ENCODE assay signal across 10 mouse cellular contexts in the genomic region with DNA sequence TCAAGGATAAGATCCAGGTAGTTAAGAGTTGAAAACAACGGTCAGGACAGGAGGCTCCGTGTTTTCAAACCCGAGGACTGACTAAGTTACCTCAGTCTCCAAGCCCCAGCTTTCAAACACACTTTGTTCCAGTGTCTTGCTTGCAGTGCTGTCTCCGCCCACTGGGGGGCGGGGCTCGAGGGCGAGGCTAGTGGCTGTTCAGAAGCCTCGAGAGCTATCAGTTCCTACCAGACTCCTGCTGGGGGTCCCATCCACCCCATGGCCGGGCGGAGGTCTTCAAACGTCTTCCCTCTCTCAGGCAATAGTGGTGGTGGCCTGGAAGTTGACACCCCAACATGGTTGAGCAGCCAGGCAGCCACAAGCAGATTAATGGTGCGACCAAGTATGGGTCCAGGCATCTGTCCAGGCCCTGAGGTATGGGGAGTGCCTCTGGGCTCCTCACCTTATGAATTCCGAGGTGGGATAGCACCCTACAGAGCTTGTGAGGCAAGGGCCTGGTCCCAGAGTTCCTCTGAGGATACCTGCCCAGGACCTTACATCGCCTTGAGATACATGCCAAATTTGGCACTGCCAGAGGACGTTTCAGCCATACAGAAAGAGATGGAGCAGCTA. TPM values are rescaled to one million over a fixed set of nuclear protein-coding genes. Genes with fewer than 3 reads are reported as not detected.
DNase-seq lines count a peak whose midpoint lies in the region; ATAC-seq lines count a peak whose summit lies in the region.
"Had no signal": no experiment of that assay in that cellular context is flagged by ENCODE, and none has a peak within 500 bp of the region (broad histone marks: within the 10 kb centered on the region; RNA-seq: fewer than 3 reads in every experiment).

Gene Pou5f2 (plus strand): TSS at position 220 of the 612 bp plus-strand sequence.

- ATAC-seq in forebrain, embryonic 11.5 days (replicated peaks; ENCODE audit: low FRiP score): peak; percentile 39; the same call in 1 of the 2 replicates
- ATAC-seq in forebrain, embryonic 15.5 days (replicated peaks): no peak
- no peak; the same call in 1 of the 2 replicates for ATAC-seq in neural tube, embryonic 15.5 days (ENCODE audit: low FRiP score)
- ATAC-seq in granulocyte monocyte progenitor cell, adult 5-6 weeks (replicated peaks; ENCODE audit: poor library complexity, severe bottlenecking): peak; percentile 37; the same call in 1 of the 2 replicates
- ATAC-seq: Patski had no signal

- H3K9me3 ChIP-seq in forebrain, embryonic 11.5 days (ENCODE audit: control insufficient read depth, low read length): no peaks in the 10 kb centered on the region
- no peaks in the 10 kb centered on the region for H3K9me3 ChIP-seq in forebrain, embryonic 15.5 days
- H3K9me3 ChIP-seq in neural tube, embryonic 15.5 days (replicated peaks): no peaks in the 10 kb centered on the region
- H3K9me3 ChIP-seq: megakaryocyte, embryonic 14.5 days had no signal

- H3K27me3 ChIP-seq in forebrain, embryonic 11.5 days (ENCODE audit: control insufficient read depth, insufficient read depth, low read length): no peaks in the 10 kb centered on the region
- no peaks in the 10 kb centered on the region for H3K27me3 ChIP-seq in forebrain, embryonic 15.5 days
- H3K27me3 ChIP-seq in neural tube, embryonic 15.5 days (replicated peaks): no peaks in the 10 kb centered on the region
- H3K27me3 ChIP-seq in splenic B cell, adult 2 months (ENCODE audit: control insufficient read depth, insufficient read depth, low read length, poor library complexity, severe bottlenecking): no peaks in the 10 kb centered on the region
- H3K27me3 ChIP-seq: megakaryocyte, embryonic 14.5 days; Patski had no signal

- DNase-seq in forebrain, embryonic 11.5 days (ENCODE audit: low spot score): no peak
- peak; percentile 34 for DNase-seq in neural tube, embryonic 10.5 days (ENCODE audit: extremely low spot score, low spot score)
- peak; percentile 20 for DNase-seq in splenic B cell, adult 2 months (ENCODE audit: low read depth, low spot score)
- DNase-seq in layer of hippocampus, postnatal 10 days (ENCODE audit: low spot score in 2 of 2): no peak
- DNase-seq in right cerebral cortex, postnatal 10 days (ENCODE audit: low spot score in 2 of 2): no peak

- H3K36me3 ChIP-seq in forebrain, embryonic 11.5 days (ENCODE audit: control insufficient read depth, insufficient read depth, low read length): no peaks in the 10 kb centered on the region
- H3K36me3 ChIP-seq in forebrain, embryonic 15.5 days: no peaks in the 10 kb centered on the region
- H3K36me3 ChIP-seq in neural tube, embryonic 15.5 days: no peaks in the 10 kb centered on the region
- no peaks in the 10 kb centered on the region for H3K36me3 ChIP-seq in splenic B cell, adult 2 months (ENCODE audit: control insufficient read depth, insufficient read depth, low read length, poor library complexity, severe bottlenecking)

- no peak within 1 kb of the TSS for H3K27ac ChIP-seq in forebrain, embryonic 11.5 days (ENCODE audit: low read depth, low read length)
- H3K27ac ChIP-seq in forebrain, embryonic 15.5 days (replicated peaks): no peak within 1 kb of the TSS
- no peak within 1 kb of the TSS for H3K27ac ChIP-seq in neural tube, embryonic 15.5 days (replicated peaks)

- no peak within 1 kb of the TSS for H3K4me2 ChIP-seq in forebrain, embryonic 11.5 days (ENCODE audit: low read depth, low read length, severe bottlenecking)
- H3K4me2 ChIP-seq in forebrain, embryonic 15.5 days (replicated peaks): no peak within 1 kb of the TSS
- no peak within 1 kb of the TSS for H3K4me2 ChIP-seq in neural tube, embryonic 15.5 days

- 69% methylated on average over 15 of the region's 15 CpGs for WGBS in forebrain, embryonic 11.5 days
- WGBS in forebrain, embryonic 15.5 days: 61% methylated on average over 15 of the region's 15 CpGs
- WGBS in neural tube, embryonic 15.5 days: 59% methylated on average over 15 of the region's 15 CpGs

- no peaks in the 10 kb centered on the region for H3K4me1 ChIP-seq in forebrain, embryonic 11.5 days (replicated peaks; ENCODE audit: control insufficient read depth, insufficient read depth, low read length)
- no peaks in the 10 kb centered on the region for H3K4me1 ChIP-seq in forebrain, embryonic 15.5 days
- no peaks in the 10 kb centered on the region for H3K4me1 ChIP-seq in neural tube, embryonic 15.5 days
- H3K4me1 ChIP-seq: megakaryocyte, embryonic 14.5 days had no signal

- H3K4me3 ChIP-seq in forebrain, embryonic 11.5 days (ENCODE audit: low read depth, low read length): no peak within 1 kb of the TSS
- H3K4me3 ChIP-seq in forebrain, embryonic 15.5 days: no peak within 1 kb of the TSS
- no peak within 1 kb of the TSS for H3K4me3 ChIP-seq in neural tube, embryonic 15.5 days (replicated peaks)
- H3K4me3 ChIP-seq: megakaryocyte, embryonic 14.5 days had no signal

- H3K9ac ChIP-seq in forebrain, embryonic 11.5 days (ENCODE audit: low read length): no peak within 1 kb of the TSS
- no peak within 1 kb of the TSS for H3K9ac ChIP-seq in forebrain, embryonic 15.5 days (replicated peaks)
- no peak within 1 kb of the TSS for H3K9ac ChIP-seq in neural tube, embryonic 15.5 days (replicated peaks)

RNA-seq across cellular contexts. Expression of gene Pou5f2, which starts in this region (rescaled TPM):
- polyA plus RNA-seq in forebrain, embryonic 11.5 days (2014; fragmentation: Nextera tagmentation; extraction: Ambion mirVana): 1.6 and 1.9 TPM in 2 replicates
- 1.5 and 1.7 TPM in 2 replicates for polyA plus RNA-seq in forebrain, embryonic 15.5 days (2015; fragmentation: Nextera tagmentation; extraction: Ambion mirVana)
- polyA plus RNA-seq in neural tube, embryonic 15.5 days (2015; fragmentation: Nextera tagmentation; extraction: Ambion mirVana): 1.2 and 1.4 TPM in 2 replicates
- total RNA-seq in granulocyte monocyte progenitor cell, adult 5-6 weeks (2014; fragmentation: Nextera tagmentation): 4.9 and 6.9 TPM in 2 replicates
- 0.17 and 1.3 TPM in 2 replicates for total RNA-seq in granulocyte monocyte progenitor cell, adult 5-6 weeks (2017)
- total RNA-seq in layer of hippocampus, postnatal 10 days (2021): 1 to 10 TPM; 1.1 to 2.4 TPM
- polyA plus RNA-seq: Patski had no signal

Comparison
In these comparisons a context has a peak if more than half of its experiments do, and no peak if none do; other contexts are left out.
1. ATAC-seq: peak in forebrain, embryonic 11.5 days (single experiment) and granulocyte monocyte progenitor cell, adult 5-6 weeks (single experiment); none in forebrain, embryonic 15.5 days (single experiment) and neural tube, embryonic 15.5 days (single experiment).
2. DNase-seq: peak in neural tube, embryonic 10.5 days (single experiment) and splenic B cell, adult 2 months (single experiment); none in forebrain, embryonic 11.5 days (single experiment), layer of hippocampus, postnatal 10 days (0 of 2) and right cerebral cortex, postnatal 10 days (0 of 2).